Mouse (Mus musculus) cerebellum, adult 9-11 months (tissue): Measurements from ENCODE around the gene Prmt7.

ENCODE experiments used
- DNase-seq: peaks from one replicate; pipeline ENCODE4 v3.0.0; 2022

Gene Prmt7

GRCm38 (mm10) chr8:106292484-106293396, 82.0 kb downstream of the Prmt7 start:
- no peak for DNase-seq

DNA sequence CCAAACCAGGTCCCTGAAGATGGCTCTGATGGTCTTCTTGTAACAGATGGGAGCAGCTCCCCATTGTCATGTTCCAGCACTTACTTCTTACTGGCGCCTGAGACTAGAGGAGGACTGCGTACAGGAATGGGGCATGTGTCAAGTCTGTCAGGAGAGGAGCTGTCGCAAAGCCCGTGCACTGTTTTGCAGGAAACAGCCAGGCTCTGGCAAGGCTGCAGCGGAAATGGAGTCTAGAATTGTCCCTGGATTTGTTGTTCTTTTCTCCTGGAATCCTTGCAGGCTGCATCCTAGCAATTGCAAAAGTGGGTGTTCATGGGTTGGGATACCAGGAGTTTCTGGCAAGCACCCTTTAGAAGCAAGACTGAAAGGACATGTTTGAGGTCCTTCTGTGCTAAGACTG, 87.5 kb downstream of the Prmt7 start:
- no peak for DNase-seq

DNA sequence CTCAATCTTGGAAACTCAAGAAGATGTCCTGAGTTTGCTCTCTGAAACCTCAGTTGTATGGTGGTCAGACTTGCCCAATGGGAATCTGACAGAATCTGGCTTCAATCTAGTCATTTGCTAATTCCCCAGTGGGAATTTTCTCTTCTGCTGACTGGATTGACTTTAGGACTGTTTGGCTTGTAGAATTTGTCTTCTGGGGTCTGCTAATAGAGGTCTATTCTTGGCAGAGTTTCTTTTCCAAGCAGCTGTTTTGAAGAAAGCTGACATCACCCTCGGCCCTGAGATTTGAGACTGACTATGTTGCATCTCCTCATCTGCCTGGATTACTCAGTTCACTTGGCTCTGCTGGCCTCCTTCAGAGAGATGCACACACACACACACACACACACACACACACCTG, 88.1 kb downstream of the Prmt7 start:
- DNase-seq = no peak

- DNase-seq = no peak
Observed at GRCm38 (mm10) chr8:106299686-106300085, 89.0 kb downstream of the Prmt7 start.

GRCm38 (mm10) chr8:106300739-106301715, 90.3 kb downstream of the Prmt7 start:
- DNase-seq = no peak
